Mouse (Mus musculus) CH12.LX (cell line): ENCODE measurements at regions not wholly inside any gene's neighbourhood (a gene's known extent, or its start where the extent isn't known, plus 50 kb on each side); places are given as distances from the start of the nearest gene placed in this dataset.

Experiments used
- DNase-seq: peaks from one replicate; pipeline ENCODE4 v3.0.0-alpha.2; 2013; ENCODE audit errors: extremely low read depth
- H3K27ac ChIP-seq: 2 replicates; pipeline ENCODE4 v1.5.1; 2012; ENCODE audit warnings: low read depth, mild to moderate bottlenecking, control low read depth, moderate library complexity; ENCODE audit not compliant: insufficient read depth
- H3K27me3 ChIP-seq: replicated peaks from 2 replicates; pipeline ENCODE3; 2012; ENCODE audit warnings: inconsistent platforms
- H3K36me3 ChIP-seq, 2 experiments: replicated peaks in 1 of 2; 2 replicates each; pipeline versions ENCODE3 to v1.6.1; 2012; ENCODE audit warnings: inconsistent platforms in 1 of 2, low read length in 1 of 2, mild to moderate bottlenecking in 1 of 2, mixed read lengths in 1 of 2, moderate library complexity in 1 of 2; ENCODE audit not compliant: control insufficient read depth in 1 of 2, insufficient read depth in 1 of 2
- H3K4me1 ChIP-seq, 2 experiments: 2 replicates each; pipeline ENCODE4 v1.6.1; 2012; ENCODE audit warnings: inconsistent platforms in 1 of 2, moderate library complexity in 1 of 2; ENCODE audit not compliant: insufficient read depth in 2 of 2, control insufficient read depth in 1 of 2
- H3K4me2 ChIP-seq: 2 replicates; pipeline ENCODE4 v1.6.1; 2012; ENCODE audit warnings: low read depth, mild to moderate bottlenecking, control low read depth; ENCODE audit not compliant: poor library complexity, insufficient read depth, severe bottlenecking
- H3K4me3 ChIP-seq, 3 experiments: fragments of 150-350 bp in 1 of 3; sonication (generic) in 1 of 3; replicated peaks in 1 of 3; 2 replicates each; pipeline versions ENCODE3 to v1.5.1; 2011 to 2012; ENCODE audit warnings: low read depth in 2 of 3, low read length in 2 of 3, mild to moderate bottlenecking in 2 of 3, moderate library complexity in 2 of 3, control low read depth in 1 of 3, improper control_type of control experiment in 1 of 3, inconsistent platforms in 1 of 3, mixed read lengths in 1 of 3; ENCODE audit not compliant: poor library complexity in 1 of 3
- H3K79me2 ChIP-seq: replicated peaks from 2 replicates; pipeline ENCODE4 v1.6.1; 2012; ENCODE audit warnings: mild to moderate bottlenecking, moderate library complexity; ENCODE audit not compliant: control insufficient read depth, poor library complexity, insufficient read depth, severe bottlenecking; ENCODE audit errors: extremely low read depth
- H3K9ac ChIP-seq: 2 replicates; pipeline ENCODE4 v1.6.1; 2012; ENCODE audit warnings: low read depth, mild to moderate bottlenecking, control low read depth, moderate library complexity; ENCODE audit not compliant: insufficient read depth
- H3K9me3 ChIP-seq: replicated peaks from 2 replicates; pipeline ENCODE3; 2012; ENCODE audit warnings: low read length, inconsistent platforms, mixed read lengths
- CHD2 ChIP-seq: IDR thresholded peaks from 2 replicates; pipeline ENCODE4 v1.6.1; 2011; ENCODE audit warnings: low read length, improper control_type of control experiment
- CTCF ChIP-seq, 2 experiments: IDR thresholded peaks in 1 of 2; conservative IDR thresholded peaks in 1 of 2; 2 replicates each; pipeline ENCODE4 v1.5.1; 2011 to 2012; ENCODE audit warnings: low read depth in 2 of 2, low read length in 2 of 2, improper control_type of control experiment in 1 of 2, inconsistent platforms in 1 of 2, mild to moderate bottlenecking in 1 of 2, moderate library complexity in 1 of 2
- E2F4 ChIP-seq: IDR thresholded peaks from 2 replicates; pipeline ENCODE4 v1.6.1; 2011; ENCODE audit warnings: low read depth, low read length, improper control_type of control experiment; ENCODE audit not compliant: insufficient replicate concordance
- EP300 ChIP-seq: IDR thresholded peaks from 2 replicates; pipeline ENCODE4 v1.6.1; 2011; ENCODE audit warnings: low read length, improper control_type of control experiment
- ETS1 ChIP-seq: conservative IDR thresholded peaks from 2 replicates; pipeline ENCODE4 v1.6.1; 2012; ENCODE audit warnings: low read depth, mild to moderate bottlenecking, inconsistent platforms, low read length, improper control_type of control experiment, moderate library complexity
- GABPA ChIP-seq: IDR thresholded peaks from 2 replicates; pipeline ENCODE4 v1.6.1; 2012; ENCODE audit warnings: low read depth, low read length, improper control_type of control experiment, inconsistent platforms; ENCODE audit not compliant: insufficient replicate concordance
- MAX ChIP-seq: IDR thresholded peaks from 2 replicates; pipeline ENCODE4 v1.6.1; 2011; ENCODE audit warnings: low read length, improper control_type of control experiment
- MAZ ChIP-seq: IDR thresholded peaks from 2 replicates; pipeline ENCODE4 v1.6.1; 2012; ENCODE audit warnings: low read depth, mild to moderate bottlenecking, inconsistent platforms, low read length, improper control_type of control experiment, moderate library complexity
- MEF2A ChIP-seq: IDR thresholded peaks from 2 replicates; pipeline ENCODE4 v1.6.1; 2014; ENCODE audit warnings: low read depth, mild to moderate bottlenecking, inconsistent platforms, low read length, improper control_type of control experiment, borderline replicate concordance
- MYC ChIP-seq: IDR thresholded peaks from 2 replicates; pipeline ENCODE4 v1.6.1; 2011; ENCODE audit warnings: low read depth, mild to moderate bottlenecking, improper control_type of control experiment, low read length
- POLR2A ChIP-seq: IDR thresholded peaks from 2 replicates; pipeline ENCODE4 v1.6.1; 2011; ENCODE audit warnings: low read depth, mild to moderate bottlenecking, improper control_type of control experiment, low read length
- POLR2AphosphoS2 ChIP-seq: IDR thresholded peaks from 2 replicates; pipeline ENCODE4 v1.6.1; 2011; ENCODE audit warnings: low read depth, low read length, improper control_type of control experiment
- SIN3A ChIP-seq: IDR thresholded peaks from 2 replicates; pipeline ENCODE4 v1.6.1; 2012; ENCODE audit warnings: low read length, improper control_type of control experiment, inconsistent platforms
- SMC3 ChIP-seq: IDR thresholded peaks from 2 replicates; pipeline ENCODE4 v1.6.1; 2011; ENCODE audit warnings: low read depth, low read length, improper control_type of control experiment
- TCF12 ChIP-seq: IDR thresholded peaks from 2 replicates; pipeline ENCODE4 v1.6.1; 2014; ENCODE audit warnings: low read depth, mild to moderate bottlenecking, inconsistent platforms, low read length, improper control_type of control experiment
- UBTF ChIP-seq: IDR thresholded peaks from 2 replicates; pipeline ENCODE4 v1.6.1; 2012; ENCODE audit warnings: low read depth, mild to moderate bottlenecking, inconsistent platforms, low read length, improper control_type of control experiment, moderate library complexity
- USF1 ChIP-seq: IDR thresholded peaks from 2 replicates; pipeline ENCODE4 v1.6.1; 2014; ENCODE audit warnings: low read depth, mild to moderate bottlenecking, inconsistent platforms, low read length, improper control_type of control experiment
- USF2 ChIP-seq: conservative IDR thresholded peaks from 2 replicates; pipeline ENCODE4 v1.6.1; 2011; ENCODE audit warnings: low read depth, low read length, improper control_type of control experiment
- ZC3H11A ChIP-seq: IDR thresholded peaks from 2 replicates; pipeline ENCODE4 v1.6.1; 2012; ENCODE audit warnings: low read depth, mild to moderate bottlenecking, inconsistent platforms, low read length, improper control_type of control experiment
- ZKSCAN1 ChIP-seq: IDR thresholded peaks from 2 replicates; pipeline ENCODE4 v1.6.1; 2012; ENCODE audit warnings: low read depth, inconsistent platforms, low read length, improper control_type of control experiment, borderline replicate concordance
- ZMIZ1 ChIP-seq: IDR thresholded peaks from 2 replicates; pipeline ENCODE4 v1.6.1; 2012; ENCODE audit warnings: low read depth, mild to moderate bottlenecking, inconsistent platforms, low read length, improper control_type of control experiment
- dilution Hi-C: fragments of 300-500 bp; cut with MboI; formaldehyde crosslinking; loops from 2 replicates; pipeline ENCODE4 v1.14.3; 2020; ENCODE audit warnings: low sequenced_read_pairs; ENCODE audit not compliant: extremely low pct_unique_long_range_greater_than_20kb, extremely low pct_ligation_motif_present
- in situ Hi-C: fragments of 300-500 bp; cut with MboI; formaldehyde crosslinking; loops from 3 replicates; pipeline ENCODE4 v1.14.3; 2019; ENCODE audit warnings: low sequenced_read_pairs, low pct_ligation_motif_present, low pct_unique_long_range_greater_than_20kb, mixed read lengths

GRCm38 (mm10) chr13:55900190-55900526 lies 64.2 kb upstream of the Pitx1 start:
- Histone ChIP-seq H3K4me1 (peaks cover 0 to 48% of the 10 kb centered on the region in 2 experiments; a peak in 2 of 4 replicates), H3K9ac (no peak overlapping the region), H3K9me3 (no peaks in the 10 kb centered on the region), H3K27ac (no peak overlapping the region), H3K4me2 (no peak overlapping the region), H3K4me3 (no peak overlapping the region), H3K27me3 (peaks cover 2% of the 10 kb centered on the region), H3K79me2 (no peaks in the 10 kb centered on the region)
- DNase-seq: no peak
- in situ Hi-C loops: no loop called here
- dilution Hi-C loops: no loop called here
- TF ChIP-seq MYC (no peak), EP300 (no peak), CTCF (conservative IDR thresholded peaks at IDR 0.05 in 1 of 2, IDR thresholded peaks at IDR 0.05 in 1 of 2; ENCODE audit: low read depth in 2 of 2, low read length in 2 of 2) (no peak), E2F4 (no peak), TCF12 (no peak), POLR2A (no peak), USF2 (no peak)
- TF ChIP-seq, all 38 proteins: peak for 0
- H3K36me3 ChIP-seq: no peaks in the 10 kb centered on the region

DNA sequence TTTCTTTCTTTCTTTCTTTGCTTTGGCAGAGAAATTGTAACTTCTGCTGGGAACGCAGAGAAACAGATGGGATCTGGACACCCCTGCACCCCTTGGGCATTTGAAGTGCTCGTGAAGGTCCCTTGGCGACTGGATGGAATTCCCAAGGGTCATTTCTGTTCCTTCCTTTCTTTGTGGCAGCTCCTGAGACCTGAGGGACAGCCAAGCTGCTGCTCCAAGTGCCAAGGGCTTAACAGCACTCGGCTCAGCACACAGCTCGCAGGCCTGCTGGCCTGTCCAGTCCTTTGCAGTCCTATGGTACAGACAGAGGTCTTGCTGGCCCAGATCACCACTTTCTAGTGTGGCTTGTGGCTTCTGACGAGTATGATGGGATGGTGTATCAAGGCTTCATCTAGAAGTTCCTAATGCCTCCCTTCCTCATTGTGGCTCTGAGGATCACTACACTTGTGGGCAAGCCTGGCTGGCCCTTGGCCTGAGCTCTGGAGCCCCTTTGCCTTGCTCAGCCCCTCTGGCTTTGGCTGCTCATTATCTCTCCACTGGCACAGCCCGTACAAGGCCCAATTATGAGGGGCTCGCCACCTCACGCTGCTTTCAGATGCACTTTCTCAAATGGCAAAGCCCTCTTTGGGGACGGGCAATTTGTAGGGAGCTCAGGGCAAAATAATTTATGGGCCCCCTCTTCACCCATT lies 63.7 kb upstream of the Pitx1 start:
- H3K27ac ChIP-seq: no peak overlapping the region
- H3K4me2 ChIP-seq: no peak overlapping the region
- no peaks in the 10 kb centered on the region for H3K36me3 ChIP-seq
- H3K79me2 ChIP-seq: no peaks in the 10 kb centered on the region
- H3K9ac ChIP-seq: no peak overlapping the region
- dilution Hi-C loops: no loop called here
- H3K4me1 ChIP-seq: peaks cover 0 to 50% of the 10 kb centered on the region in 2 experiments; a peak in 2 of 4 replicates
- in situ Hi-C loops: no loop called here
- no peak overlapping the region for H3K4me3 ChIP-seq
- DNase-seq: no peak
- TF ChIP-seq MEF2A: no peak
- no peak for TF ChIP-seq UBTF
- TF ChIP-seq SMC3: no peak
- TF ChIP-seq USF1: no peak
- TF ChIP-seq ETS1: no peak
- TF ChIP-seq MAZ: no peak
- H3K9me3 ChIP-seq: no peaks in the 10 kb centered on the region
- peaks cover 2% of the 10 kb centered on the region for H3K27me3 ChIP-seq

GRCm38 (mm10) chr13:55898999-55899398 lies 63.0 kb upstream of the Pitx1 start:
- no peak overlapping the region for H3K4me3 ChIP-seq
- H3K27me3 ChIP-seq: peaks cover 2% of the 10 kb centered on the region
- DNase-seq: no peak
- no peak overlapping the region for H3K9ac ChIP-seq
- no peak overlapping the region for H3K4me2 ChIP-seq
- in situ Hi-C loops (no loop called here), dilution Hi-C loops (no loop called here)
- H3K4me1 ChIP-seq: peaks cover 0 to 54% of the 10 kb centered on the region in 2 experiments; a peak in 2 of 4 replicates
- no peaks in the 10 kb centered on the region for H3K79me2 ChIP-seq
- no peaks in the 10 kb centered on the region for H3K36me3 ChIP-seq
- H3K27ac ChIP-seq: no peak overlapping the region
- TF ChIP-seq GABPA (no peak), MAX (no peak), ZKSCAN1 (no peak), POLR2AphosphoS2 (no peak), SMC3 (no peak), MAZ (no peak), EP300 (no peak), CTCF (conservative IDR thresholded peaks at IDR 0.05 in 1 of 2, IDR thresholded peaks at IDR 0.05 in 1 of 2; ENCODE audit: low read depth in 2 of 2, low read length in 2 of 2) (no peak), ZC3H11A (no peak), ZMIZ1 (no peak), MYC (no peak), CHD2 (no peak), TCF12 (no peak), E2F4 (no peak), SIN3A (no peak)
- H3K9me3 ChIP-seq: no peaks in the 10 kb centered on the region
